Mouse (Mus musculus) lung, postnatal 0 days (tissue): ENCODE measurements at regions not wholly inside any gene's neighbourhood (a gene's known extent, or its start where the extent isn't known, plus 50 kb on each side); places are given as distances from the start of the nearest gene placed in this dataset.

Experiments
- ATAC-seq: fragments of 200-750 bp; cut with Nextera tagmentation; 2 replicates; pipeline ENCODE4 v1.8.0; 2017; ENCODE audit warnings: moderate library complexity
- DNase-seq: peaks from one replicate; pipeline ENCODE4 v3.0.0-alpha.2; 2016; ENCODE audit warnings: low spot score
- H3K27ac ChIP-seq: fragments of 300-500 bp; sonication (generic); 2 replicates; pipeline ENCODE4 v1.5.1; 2014; ENCODE audit warnings: antibody characterized with exemption, mild to moderate bottlenecking, low read length, mixed read lengths
- H3K27me3 ChIP-seq: fragments of 300-500 bp; sonication (generic); replicated peaks from 2 replicates; pipeline ENCODE4 v1.6.1; 2014; ENCODE audit warnings: low read length, mixed read lengths; ENCODE audit not compliant: insufficient read depth
- H3K36me3 ChIP-seq: fragments of 300-500 bp; sonication (generic); 2 replicates; pipeline ENCODE4 v1.6.1; 2014; ENCODE audit warnings: low read length, mixed read lengths; ENCODE audit not compliant: insufficient read depth
- H3K4me1 ChIP-seq: fragments of 300-500 bp; sonication (generic); 2 replicates; pipeline ENCODE4 v1.6.1; 2014; ENCODE audit warnings: antibody characterized with exemption, low read depth, low read length, mixed read lengths; ENCODE audit not compliant: insufficient read depth
- H3K4me2 ChIP-seq: fragments of 300-500 bp; sonication (generic); replicated peaks from 2 replicates; pipeline ENCODE4 v1.6.1; 2014; ENCODE audit warnings: low read depth, mild to moderate bottlenecking, low read length, moderate library complexity, mixed read lengths
- H3K4me3 ChIP-seq: fragments of 300-500 bp; sonication (generic); 2 replicates; pipeline ENCODE4 v1.5.1; 2014; ENCODE audit warnings: low read depth, low read length
- H3K9ac ChIP-seq: fragments of 300-500 bp; sonication (generic); replicated peaks from 2 replicates; pipeline ENCODE4 v1.6.1; 2014; ENCODE audit warnings: low read depth, mild to moderate bottlenecking
- H3K9me3 ChIP-seq: fragments of 300-500 bp; sonication (generic); 2 replicates; pipeline ENCODE4 v1.6.1; 2016; ENCODE audit warnings: low read length, mixed read lengths
- CTCF ChIP-seq: IDR thresholded peaks from 2 replicates; pipeline ENCODE4 v1.5.1; 2016; ENCODE audit warnings: antibody characterized with exemption, mild to moderate bottlenecking
- EP300 ChIP-seq: IDR thresholded peaks from 2 replicates; pipeline ENCODE4 v1.6.1; 2016; ENCODE audit warnings: antibody characterized with exemption, mild to moderate bottlenecking, control low read depth
- WGBS: fragments of 180-500 bp; shearing (Covaris S2); extraction: QIAGEN DNeasy Blood & Tissue Kit; methylation state at CpG from one replicate; pipeline ENCODE4 v1.1.7; 2014; 5-methylcytosine and 5-hydroxymethylcytosine counted together

DNA sequence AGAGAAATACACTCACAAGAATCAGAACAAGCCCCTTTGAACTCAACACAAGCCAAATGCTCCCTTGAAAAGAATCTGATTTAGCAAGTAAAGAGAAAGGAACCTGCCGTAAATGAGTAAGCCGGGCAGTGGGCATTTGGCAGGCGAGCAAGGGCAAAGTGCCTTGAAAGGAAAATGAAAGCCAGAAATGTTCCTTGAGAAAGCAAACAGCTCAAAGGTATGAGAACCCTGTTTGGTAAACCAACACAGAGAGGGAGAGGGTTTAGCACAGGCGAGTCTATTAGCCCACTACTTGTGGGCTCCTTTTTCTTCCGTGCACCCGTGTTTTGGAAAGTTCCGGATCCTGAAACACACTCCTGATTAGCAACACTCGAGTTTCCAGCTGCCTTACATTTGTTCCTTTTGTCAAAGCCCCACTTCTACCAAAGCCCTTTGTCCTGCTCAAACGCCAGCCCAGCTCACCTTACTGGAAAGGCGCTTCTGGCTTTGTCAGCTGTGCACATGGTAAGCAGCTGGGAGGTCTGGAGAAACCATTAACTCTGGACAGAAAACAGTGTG, 197.5 kb upstream of the Smim15 start:
- Histone ChIP-seq H3K27ac (peak overlapping the region; percentile 71), H3K4me3 (peak overlapping the region; percentile 10), H3K9me3 (no peaks in the 10 kb centered on the region), H3K36me3 (no peaks in the 10 kb centered on the region), H3K27me3 (no peaks in the 10 kb centered on the region), H3K9ac (no peak overlapping the region), H3K4me2 (peak overlapping the region; percentile 52), H3K4me1 (peaks cover 40% of the 10 kb centered on the region; the same call in 1 of the 2 replicates)
- 56% methylated on average over 10 of the region's 10 CpGs for WGBS
- ATAC-seq (peak; percentile 11; the same call in 1 of the 2 replicates), DNase-seq (peak; percentile 34)
- TF ChIP-seq CTCF (no peak), EP300 (no peak)

DNA sequence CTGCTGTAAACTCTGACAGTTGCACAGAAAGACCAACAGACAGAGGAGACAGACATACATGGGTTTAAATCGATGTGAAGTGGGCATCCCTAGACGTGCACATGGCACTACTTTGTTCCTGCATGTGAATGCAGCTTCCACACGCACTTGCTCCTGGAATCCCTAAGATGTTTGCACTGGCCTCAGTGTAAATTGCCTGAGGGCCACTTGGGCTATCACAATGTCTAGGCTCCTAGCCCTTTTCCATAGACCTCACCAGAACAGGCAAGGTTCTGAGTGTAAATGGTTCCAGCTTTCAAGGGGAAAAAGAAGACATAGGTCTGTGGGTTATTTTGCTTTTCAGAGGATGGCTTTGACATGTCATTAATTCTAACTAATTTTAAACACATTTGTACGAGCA, 198.4 kb upstream of the Smim15 start:
- Histone ChIP-seq H3K4me3 (no peak overlapping the region), H3K9me3 (no peaks in the 10 kb centered on the region), H3K4me1 (peaks cover 40% of the 10 kb centered on the region; the same call in 1 of the 2 replicates), H3K27ac (0 out of 2 replicates have a peak overlapping the region, but pooled peaks have one; percentile 71), H3K36me3 (no peaks in the 10 kb centered on the region), H3K4me2 (peak overlapping the region; percentile 52; the same call in 1 of the 2 replicates), H3K27me3 (no peaks in the 10 kb centered on the region), H3K9ac (no peak overlapping the region)
- DNase-seq (no peak), ATAC-seq (no peak)
- no peak for TF ChIP-seq EP300
- no peak for TF ChIP-seq CTCF
- WGBS, result 48% methylated on average over 4 of the region's 4 CpGs

DNA sequence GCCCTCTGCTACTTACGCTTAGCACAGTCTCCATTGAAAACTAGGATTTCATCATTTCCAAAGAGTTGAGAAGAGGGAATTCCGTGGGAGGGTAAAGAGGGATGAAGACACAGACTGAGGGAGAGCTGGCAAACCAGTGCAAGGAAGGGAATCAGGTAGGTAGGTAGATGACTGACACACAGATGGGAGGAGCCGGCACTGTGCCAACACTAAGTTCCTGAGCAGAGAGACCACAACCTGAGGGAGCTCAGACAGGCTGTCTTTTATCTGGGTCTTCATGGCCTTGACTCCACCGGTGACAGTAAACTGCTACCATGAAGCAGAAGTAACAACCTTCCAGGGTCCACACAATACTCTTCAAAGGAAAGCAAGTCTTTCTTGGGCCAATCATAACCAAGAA, 200.2 kb upstream of the Smim15 start:
- no peak for DNase-seq
- TF ChIP-seq CTCF, result no peak
- TF ChIP-seq EP300, result no peak
- Histone ChIP-seq H3K36me3 (no peaks in the 10 kb centered on the region), H3K4me2 (no peak overlapping the region), H3K27ac (no peak overlapping the region), H3K4me1 (peaks cover 36% of the 10 kb centered on the region; the same call in 1 of the 2 replicates), H3K9me3 (no peaks in the 10 kb centered on the region), H3K9ac (no peak overlapping the region), H3K4me3 (no peak overlapping the region), H3K27me3 (no peaks in the 10 kb centered on the region)
- 57% methylated on average over 4 of the region's 4 CpGs for WGBS
- ATAC-seq, result 0 out of 2 replicates have a peak, but pooled peaks have one; percentile 11

DNA sequence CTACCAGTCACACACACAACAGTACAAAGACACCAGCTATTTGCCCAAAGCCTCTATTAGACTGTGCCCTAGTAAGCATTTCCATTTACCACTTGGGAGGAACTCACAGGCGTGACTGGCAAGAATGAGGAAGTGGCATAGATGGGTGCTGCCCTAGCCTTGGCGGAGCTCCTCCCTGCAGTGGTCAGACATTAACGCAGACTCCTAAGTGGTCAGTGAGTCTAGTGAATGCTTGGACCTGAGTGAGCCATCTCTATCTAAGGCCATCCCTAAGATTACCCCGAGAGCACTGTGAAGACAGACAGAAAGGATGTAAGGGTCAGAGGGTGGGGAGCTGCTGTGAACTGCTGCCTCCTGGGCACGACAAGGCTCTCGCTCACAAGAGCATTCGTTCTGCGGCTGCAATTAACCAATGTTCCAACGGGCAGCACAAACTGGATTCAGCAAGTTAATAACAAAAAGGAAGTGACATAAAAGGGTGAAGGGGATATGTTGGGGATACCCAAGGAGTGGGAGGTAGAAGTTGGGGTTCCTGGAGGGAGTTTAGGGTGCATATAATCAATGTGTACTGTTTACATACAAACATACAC, 206.0 kb upstream of the Smim15 start:
- no peak overlapping the region for H3K4me3 ChIP-seq
- peak; percentile 83 for ATAC-seq
- no peaks in the 10 kb centered on the region for H3K36me3 ChIP-seq
- no peak overlapping the region for H3K4me2 ChIP-seq
- peak; percentile 79 for DNase-seq
- no peak overlapping the region for H3K9ac ChIP-seq
- H3K4me1 ChIP-seq, result peaks cover 9% of the 10 kb centered on the region; the same call in 1 of the 2 replicates
- no peaks in the 10 kb centered on the region for H3K27me3 ChIP-seq
- 52% methylated on average over 9 of the region's 9 CpGs for WGBS
- no peak overlapping the region for H3K27ac ChIP-seq
- no peak for TF ChIP-seq EP300
- no peak for TF ChIP-seq CTCF
- no peaks in the 10 kb centered on the region for H3K9me3 ChIP-seq

DNA sequence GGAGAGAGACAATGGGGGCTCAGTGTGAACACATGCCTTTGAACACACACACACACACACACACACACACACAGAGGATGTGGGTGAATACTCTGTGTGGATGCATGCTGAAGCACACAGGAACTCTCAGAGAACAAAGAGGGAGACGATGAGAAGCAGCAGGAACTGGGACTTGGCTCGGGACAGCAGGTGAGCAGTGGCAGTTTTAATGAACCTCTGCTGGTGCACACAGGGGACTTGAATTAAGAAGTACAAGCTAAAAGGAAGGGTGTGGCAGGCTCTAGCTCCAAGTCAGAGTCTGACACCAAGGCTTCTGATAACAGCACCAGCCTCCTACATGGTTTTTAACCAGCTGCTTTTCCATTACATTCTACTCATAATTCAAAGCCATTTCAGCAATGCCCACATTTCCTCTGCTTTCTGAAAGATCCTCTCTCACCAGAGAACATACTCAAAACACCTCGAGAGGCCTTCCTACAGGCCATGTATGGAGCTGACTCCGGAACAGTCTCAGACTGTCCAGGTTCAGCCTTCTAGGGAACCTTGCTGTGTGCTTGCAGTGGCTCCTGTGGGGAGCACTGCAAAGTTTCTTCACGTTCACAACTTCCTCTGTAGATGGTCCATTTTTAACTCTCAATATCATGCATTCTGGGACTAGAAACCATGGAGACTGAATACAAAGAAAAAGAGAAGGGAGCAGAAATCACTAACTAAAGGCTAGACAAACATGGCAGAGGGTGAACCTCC, 206.9 kb upstream of the Smim15 start:
- DNase-seq, result no peak
- Histone ChIP-seq H3K27ac (0 out of 2 replicates have a peak overlapping the region, but pooled peaks have one; percentile 2), H3K4me3 (no peak overlapping the region), H3K36me3 (no peaks in the 10 kb centered on the region), H3K4me1 (peaks cover 9% of the 10 kb centered on the region; the same call in 1 of the 2 replicates), H3K27me3 (no peaks in the 10 kb centered on the region), H3K9me3 (no peaks in the 10 kb centered on the region), H3K4me2 (no peak overlapping the region), H3K9ac (no peak overlapping the region)
- ATAC-seq, result peak; percentile 40; the same call in 1 of the 2 replicates
- 25% methylated on average over 5 of the region's 5 CpGs for WGBS
- no peak for TF ChIP-seq EP300
- TF ChIP-seq CTCF, result no peak

DNA sequence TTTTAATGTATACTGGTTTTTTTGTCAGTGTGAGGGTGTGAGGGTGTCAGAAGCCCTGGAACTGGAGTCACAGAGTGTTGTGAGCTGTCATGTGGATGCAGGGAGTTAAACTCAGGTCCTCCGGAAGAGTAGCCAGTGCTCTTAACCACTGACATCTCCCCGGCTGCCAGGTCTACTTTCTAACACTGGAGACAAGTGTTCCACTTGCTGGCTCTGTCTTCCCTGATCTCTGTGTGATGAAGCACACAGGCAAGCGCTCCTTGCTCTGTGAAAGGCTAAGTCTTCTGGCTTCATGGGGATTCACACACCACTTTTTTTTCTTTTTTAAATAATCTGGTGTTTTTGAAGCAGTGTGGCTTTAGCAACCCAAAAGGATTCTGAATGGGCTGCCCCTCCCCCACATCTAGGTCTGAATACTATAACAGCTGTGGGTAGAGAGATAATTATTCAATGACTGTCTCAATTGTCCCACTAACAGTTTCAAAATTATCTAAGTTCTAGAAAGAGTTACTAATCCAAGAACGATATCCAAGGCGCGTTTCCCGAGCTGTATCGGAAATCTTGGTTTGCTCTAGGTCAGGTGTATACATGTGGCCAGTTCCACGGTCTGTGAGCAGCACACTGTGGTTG, 208.4 kb upstream of the Smim15 start:
- no peaks in the 10 kb centered on the region for H3K9me3 ChIP-seq
- no peak overlapping the region for H3K4me3 ChIP-seq
- H3K36me3 ChIP-seq, result no peaks in the 10 kb centered on the region
- peaks cover 12% of the 10 kb centered on the region; the same call in 1 of the 2 replicates for H3K4me1 ChIP-seq
- H3K27me3 ChIP-seq, result no peaks in the 10 kb centered on the region
- no peak overlapping the region for H3K9ac ChIP-seq
- H3K4me2 ChIP-seq, result no peak overlapping the region
- no peak overlapping the region for H3K27ac ChIP-seq
- whole genome bisulfite sequencing, result 55% methylated on average over 9 of the region's 9 CpGs
- ATAC-seq (no peak; the same call in 1 of the 2 replicates), DNase-seq (no peak)
- TF ChIP-seq CTCF (no peak), EP300 (no peak)
